Mouse (Mus musculus) cerebellum, adult 11-12 months (tissue): ENCODE results near the gene Klhl6.

Experiments used
- DNase-seq: peaks from one replicate; pipeline ENCODE4 v3.0.0; 2022

Gene Klhl6

DNA sequence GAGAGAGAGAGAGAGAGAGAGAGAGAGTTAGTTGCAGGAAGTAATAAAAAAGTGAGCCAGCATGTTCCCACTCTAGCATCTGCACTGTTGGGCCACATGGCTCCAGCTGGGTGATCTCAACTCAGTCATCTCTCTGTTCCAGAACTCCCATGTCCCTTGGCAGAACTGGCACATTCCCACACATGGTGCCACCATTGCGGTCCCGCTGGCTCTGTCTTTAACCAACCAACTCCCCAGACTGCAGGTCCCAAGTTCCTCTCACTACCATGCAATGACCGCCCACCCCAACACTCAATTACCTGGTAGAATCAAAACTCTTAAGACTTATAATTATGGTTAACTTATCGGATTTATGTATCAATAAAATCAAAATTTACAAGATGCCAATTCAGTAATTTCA lies 14.2 kb downstream of the Klhl6 start:
- DNase-seq = no peak

DNA sequence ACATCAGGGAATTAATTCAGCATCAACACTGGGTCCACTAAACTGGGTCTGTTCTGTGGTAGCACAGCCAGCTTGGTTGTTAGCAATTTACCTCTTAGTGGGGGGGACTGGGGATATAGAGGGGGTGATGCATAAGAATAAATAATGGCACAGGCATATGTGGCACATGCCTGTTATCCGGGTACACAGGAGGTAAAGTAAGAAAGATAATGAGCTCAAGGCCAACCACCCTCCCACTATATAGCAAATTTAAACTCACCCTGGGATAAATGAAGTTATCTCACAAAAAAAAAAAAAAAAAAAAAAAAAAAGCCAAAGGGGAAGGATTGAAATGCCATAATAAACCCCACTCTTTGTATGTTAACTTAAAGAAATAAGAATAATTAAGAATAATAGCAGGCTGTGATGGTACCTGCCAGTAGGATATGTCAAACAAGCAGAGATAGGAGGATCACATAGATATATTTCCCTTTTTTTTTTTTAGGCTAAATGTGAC lies 14.9 kb downstream of the Klhl6 start:
- DNase-seq = no peak

DNA sequence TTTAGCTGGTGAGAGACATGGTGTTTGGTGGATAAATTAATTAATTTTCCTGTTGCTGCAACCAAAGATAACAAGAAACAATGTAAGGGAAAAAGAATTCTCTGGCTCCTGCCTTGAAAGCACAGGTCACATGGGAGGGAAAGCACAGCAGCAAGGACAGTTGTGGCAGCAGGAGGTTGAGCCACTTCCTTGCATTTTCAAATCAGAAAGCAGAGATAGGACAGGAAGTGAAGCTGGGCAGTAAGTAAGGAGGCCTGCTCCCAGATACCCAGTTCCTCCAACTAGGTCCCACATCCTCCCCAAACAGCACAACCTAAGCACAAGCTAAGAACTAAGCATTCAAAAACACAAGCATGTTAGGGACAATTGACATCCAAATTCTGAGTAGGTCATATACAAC lies 15.9 kb downstream of the Klhl6 start:
- no peak for DNase-seq

DNA sequence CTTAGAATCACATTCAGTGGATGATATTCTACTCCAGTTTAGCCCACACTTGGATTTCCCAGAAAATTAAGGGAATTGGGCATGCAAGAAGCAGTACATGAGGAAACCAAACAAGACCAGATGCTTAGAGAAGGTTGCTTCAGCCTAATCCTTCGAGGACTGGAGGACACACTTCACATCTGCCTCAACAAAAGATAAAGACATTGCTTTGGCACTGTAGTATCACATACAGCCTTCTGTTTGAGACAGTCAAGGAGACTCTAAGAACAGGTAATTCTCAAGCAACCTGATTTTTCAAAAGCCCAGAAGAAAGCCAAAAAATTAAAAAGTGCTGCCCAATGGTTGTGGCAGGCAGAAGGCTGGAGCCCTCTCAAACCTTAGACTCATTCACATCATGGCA lies 16.4 kb downstream of the Klhl6 start:
- DNase-seq = no peak

DNA sequence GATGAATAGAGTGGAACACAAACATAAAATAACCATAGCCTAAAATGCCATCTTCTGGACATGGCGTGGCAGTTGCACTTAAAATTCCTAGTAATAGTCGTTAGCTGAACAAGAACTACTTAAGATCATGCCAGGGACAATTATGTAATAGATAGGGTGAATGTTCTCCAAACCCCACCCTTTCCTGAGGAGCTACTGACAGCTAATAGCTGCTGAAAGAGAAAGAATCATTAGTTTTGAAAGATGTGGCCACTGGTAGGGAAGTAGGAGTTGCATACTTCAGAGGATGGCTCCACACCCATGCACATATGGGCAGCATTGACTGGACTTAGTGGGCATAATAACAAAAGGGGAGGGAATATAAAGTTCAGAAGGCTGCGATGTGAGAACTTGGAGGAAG lies 19.9 kb downstream of the Klhl6 start:
- no peak for DNase-seq

DNA sequence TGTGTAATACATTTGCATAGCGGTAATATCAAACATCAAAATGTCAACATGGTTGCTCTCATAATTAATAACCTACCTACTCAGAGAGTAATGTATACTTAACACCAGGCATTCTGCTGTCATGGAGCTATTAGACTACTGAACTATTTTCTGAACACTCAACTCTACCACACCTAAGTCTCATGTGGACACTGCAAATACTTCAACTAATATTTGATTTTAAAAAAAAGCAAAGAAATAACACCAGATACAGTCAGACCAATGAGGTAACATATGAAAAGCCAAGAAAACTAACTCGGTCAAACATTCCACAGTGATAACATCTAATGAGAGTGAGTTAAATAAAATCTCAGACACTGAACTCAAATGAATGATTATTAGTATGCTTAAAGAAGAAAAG lies 21.8 kb downstream of the Klhl6 start:
- no peak for DNase-seq

DNA sequence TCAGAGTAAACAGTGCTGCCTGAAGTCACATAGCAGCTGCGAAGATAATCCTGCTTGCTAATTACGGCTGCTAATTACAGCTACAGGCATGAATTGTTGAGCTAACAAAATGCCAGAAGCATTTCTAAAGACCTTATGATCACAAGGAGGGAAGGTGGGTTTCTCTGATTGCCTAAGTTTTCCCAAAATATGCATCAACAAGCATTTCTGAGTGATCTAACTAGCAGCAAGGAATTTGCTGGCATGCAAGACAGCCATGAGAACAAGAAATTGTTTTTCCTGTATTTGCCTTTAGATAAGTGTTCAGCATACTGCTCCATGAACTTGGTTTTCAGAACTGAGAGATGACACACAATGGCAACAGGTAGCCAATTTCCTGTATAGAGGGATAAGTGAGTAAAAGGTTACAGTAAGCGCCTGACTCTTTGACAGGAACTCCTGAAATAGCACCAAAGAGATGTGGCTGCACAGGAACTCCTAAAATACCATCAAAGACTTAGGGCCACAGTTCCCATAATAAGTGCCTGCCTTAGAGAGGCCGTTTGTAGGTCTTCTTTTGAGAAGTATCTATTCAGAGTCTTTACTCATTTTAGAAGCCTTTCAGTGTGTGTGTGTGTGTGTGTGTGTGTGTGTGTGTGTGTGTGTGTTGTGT lies 22.3 kb downstream of the Klhl6 start:
- DNase-seq = no peak

DNA sequence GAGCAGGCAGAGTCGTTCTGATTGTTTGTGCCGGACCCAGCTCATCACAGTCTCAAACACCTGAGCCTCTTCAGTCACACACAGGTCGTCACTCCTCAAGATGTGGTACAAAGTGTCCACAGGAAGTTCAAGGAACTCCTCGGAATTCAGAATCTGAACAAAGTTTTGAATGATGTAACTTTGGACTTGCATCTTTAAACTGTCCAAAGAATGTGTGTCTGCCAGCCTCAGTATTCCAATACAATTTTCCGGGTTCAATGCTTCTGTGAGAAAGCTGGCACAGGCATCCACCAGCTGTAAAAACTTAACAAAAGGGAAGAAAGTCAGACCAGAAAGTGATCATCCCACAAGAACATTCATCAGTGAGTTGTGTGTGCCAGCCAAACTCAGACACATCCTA lies 25.8 kb downstream of the Klhl6 start:
- no peak for DNase-seq

DNA sequence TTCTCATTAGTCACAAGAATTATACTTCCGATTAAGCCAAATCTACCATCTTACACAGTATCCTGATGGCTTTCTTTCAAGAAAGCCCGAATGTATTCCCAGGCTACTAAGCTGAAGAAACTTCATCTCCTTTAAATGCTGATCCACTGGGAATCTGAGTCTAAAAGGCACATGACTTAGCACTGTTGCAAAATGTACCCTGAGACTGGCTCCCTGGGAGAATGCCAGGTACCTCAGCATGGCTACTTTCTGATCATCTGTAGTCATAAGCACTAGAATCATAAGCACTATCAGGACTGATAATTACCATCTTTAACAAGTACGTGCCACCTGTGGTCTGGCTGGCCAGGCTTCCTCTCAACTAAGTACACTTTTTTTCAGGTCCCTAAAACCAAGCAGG lies 35.5 kb downstream of the Klhl6 start:
- DNase-seq = no peak

DNA sequence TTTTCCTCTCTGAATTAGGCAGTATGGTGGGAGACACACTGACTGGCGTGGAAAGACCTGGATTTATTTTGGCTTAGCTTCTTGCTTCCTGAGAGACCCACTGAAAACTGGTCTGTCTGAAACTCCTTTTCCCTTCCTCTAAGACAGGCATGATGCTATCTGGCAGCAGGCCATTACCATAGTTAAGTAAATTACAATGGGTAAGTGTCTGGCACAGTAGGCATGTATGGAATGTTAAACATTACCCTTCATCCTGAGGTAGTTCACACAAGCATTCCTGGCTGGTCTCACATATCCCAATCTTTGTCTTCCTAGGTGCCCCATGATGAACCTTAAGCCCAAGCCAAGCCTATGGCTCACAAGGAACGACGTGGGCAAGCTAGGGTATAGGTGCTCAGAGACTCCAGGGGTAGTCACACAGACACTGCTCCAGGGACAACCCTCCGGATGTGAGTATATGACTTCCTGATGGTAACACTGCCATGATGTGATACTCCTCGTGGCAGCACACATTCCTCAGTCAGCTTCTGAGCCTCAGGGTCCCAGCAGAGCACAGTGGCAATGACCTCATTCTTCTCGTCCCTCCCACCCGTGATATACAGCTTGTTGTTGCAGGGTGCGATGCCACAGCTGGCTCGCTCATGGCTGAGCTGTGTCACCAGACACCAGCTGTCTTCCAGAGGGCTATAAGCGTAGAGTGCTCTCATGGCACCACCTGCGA lies 36.1 kb downstream of the Klhl6 start:
- no peak for DNase-seq

DNA sequence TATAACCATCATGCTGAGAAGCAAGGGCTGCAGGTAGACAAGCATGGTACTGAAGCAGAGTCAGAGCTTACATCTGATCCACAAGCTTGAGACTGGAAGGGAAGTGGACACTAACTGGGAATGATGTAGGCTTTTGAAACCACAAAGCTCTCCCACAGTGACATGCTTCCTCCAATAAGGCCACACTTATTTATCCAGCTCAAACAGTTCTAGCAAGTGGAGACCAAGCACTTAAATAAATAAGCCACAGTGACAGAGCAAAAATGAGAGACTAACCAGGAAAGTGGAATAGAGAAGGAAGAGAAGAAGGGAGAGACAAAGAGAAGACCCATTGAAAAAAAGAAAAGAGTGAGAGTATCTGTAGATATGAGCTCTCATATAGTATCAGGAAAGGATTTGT lies 62.0 kb downstream of the Klhl6 start:
- DNase-seq = no peak

DNA sequence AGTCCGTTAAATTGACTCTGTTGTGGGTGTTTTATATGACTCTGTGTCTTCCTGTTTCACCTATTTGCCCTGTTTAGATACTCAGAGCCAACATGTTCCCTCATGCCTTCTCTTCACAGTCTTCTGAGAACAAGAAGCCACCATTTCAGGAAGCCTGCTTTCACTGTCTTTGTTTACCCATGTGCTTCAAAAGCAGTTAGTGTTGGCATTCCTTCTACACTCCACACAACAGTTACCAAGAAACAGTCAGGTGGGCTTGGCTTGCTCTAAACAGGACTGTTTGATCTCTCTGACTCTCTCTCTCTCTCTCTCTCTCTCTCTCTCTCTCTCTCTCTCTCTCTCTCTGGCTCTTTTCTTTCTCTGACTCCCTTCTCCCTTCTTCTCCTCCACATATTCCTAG lies 64.6 kb downstream of the Klhl6 start:
- DNase-seq = no peak

DNA sequence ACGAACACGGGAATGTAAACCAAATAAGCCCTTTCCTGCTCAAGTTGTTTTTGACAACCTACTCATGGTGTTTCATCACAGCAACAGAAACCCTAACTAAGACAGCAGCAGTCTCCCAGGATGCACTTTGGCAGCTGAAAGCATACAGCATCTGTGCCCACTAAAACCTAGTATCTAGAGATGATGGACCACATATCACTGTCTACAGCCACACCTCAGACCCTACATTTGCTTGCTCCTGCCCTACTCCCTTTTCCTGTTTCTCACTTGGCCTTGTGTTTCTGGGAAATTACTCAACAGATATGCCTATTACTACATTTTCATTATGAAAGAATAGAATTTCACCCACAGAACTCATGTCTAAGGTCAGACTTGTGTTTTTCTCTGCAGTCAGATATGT lies 70.3 kb downstream of the Klhl6 start:
- no peak for DNase-seq

DNA sequence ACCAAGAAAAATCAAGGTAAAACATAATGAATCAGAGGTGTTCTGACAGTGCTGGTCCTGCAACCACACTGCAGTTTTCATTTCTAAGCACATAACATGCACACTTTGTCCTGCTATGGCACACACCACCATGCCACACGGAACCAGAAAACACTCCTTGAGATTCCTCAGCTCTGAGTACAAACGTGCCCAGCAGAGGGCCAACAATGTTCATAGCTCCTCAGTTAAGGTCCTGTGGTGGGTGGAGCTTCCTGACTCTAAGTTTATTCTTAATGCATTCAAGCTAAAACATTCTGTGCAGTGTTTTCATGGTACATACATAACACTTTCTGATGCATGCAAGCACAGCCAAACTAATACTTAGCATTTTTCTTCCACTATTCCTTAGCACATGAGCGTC lies 74.5 kb downstream of the Klhl6 start:
- no peak for DNase-seq

DNA sequence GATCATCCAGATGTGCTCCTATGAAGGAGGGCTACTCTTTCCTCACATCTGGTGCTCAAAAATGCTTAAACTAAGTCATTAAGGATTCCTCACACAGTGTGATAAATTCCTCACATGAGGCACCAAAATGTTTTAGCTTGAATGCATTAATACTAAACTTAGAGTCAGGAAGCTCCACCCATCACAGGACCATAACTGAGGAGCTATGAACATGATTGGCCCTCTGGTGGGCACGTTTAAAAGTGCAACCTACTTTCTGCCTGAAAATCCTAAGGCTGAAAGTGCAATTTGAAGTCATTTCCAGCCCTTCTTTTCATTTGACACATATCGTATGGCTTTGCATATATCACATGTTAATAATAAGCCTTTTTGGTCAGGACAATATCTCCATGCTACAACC lies 75.7 kb downstream of the Klhl6 start:
- DNase-seq = no peak

DNA sequence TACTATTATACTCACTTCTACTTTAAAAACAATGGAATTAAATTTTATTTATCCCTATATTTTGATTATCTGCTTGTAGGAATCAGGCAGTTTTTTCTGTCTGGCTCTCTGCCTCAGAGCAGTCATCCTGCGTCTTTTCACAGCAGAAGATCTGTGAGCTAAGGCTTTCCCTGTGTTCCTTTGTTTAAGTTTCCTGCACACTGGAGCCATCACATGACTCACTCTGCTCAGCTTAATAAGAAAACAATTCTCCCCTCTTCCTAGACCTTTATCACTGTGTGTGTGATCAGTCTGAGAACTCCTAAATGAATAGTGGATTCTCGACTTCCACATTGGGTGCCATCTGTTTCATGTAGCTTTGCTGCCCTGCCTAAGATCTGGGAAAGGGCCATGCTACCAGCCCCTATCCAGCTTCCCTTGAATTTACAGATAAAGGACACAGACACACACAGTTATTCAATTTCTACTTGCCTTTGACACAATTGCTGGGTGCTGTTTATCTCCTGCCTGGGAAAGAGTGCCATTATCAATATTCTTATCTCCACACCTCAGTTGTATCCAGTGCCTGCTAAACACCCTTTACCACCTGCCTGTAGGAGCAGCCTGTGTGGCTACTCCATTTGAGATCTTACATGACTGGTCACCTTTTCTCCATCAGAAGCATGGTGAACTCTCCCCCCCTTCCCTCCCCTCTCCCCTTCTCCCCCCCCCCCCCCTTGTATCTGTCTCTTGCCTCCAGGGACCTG lies 77.9 kb downstream of the Klhl6 start:
- DNase-seq = no peak

DNA sequence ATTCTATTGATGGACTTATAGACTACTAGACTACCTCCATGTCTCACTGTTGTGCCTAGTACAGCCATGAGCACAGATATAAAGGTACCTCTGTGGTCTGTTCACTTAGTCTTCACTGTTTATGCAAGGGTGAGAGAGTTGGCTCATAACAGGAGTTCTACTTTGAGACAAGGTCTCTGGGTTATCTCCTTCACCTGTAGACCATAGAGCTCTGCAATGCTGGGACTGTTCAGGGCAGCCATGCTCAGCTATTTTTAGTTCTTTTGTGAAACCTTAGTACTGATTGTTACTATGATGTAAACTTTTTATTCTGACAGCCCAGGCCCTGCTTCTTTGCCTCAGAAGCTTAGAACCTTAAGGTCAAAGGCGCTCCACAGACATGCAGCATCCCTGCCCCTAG lies 79.0 kb downstream of the Klhl6 start:
- no peak for DNase-seq
